Mouse (Mus musculus) midbrain, embryonic 10.5 days (tissue): ENCODE results near the gene Fbxw21. TPM values are rescaled to one million over a fixed set of nuclear protein-coding genes. Genes with fewer than 3 reads are reported as not detected.
A peak's percentile ranks its signal among the peaks of the same experiment; 100 is the strongest.

Experiments used
- DNase-seq: peaks from one replicate; pipeline ENCODE4 v3.0.0-alpha.2; 2017; ENCODE audit warnings: low spot score
- H3K27ac ChIP-seq: fragments of 300-500 bp; sonication (generic); replicated peaks from 2 replicates; pipeline ENCODE4 v1.5.1; 2016; ENCODE audit warnings: mild to moderate bottlenecking
- H3K27me3 ChIP-seq: fragments of 300-500 bp; sonication (generic); 2 replicates; pipeline ENCODE4 v1.6.1; 2016; ENCODE audit warnings: low read depth, mild to moderate bottlenecking; ENCODE audit not compliant: poor library complexity, severe bottlenecking
- H3K36me3 ChIP-seq: fragments of 300-500 bp; sonication (generic); 2 replicates; pipeline ENCODE4 v1.6.1; 2016; ENCODE audit warnings: mild to moderate bottlenecking, moderate library complexity
- H3K4me1 ChIP-seq: fragments of 300-500 bp; sonication (generic); 2 replicates; pipeline ENCODE4 v1.6.1; 2016
- H3K4me3 ChIP-seq: fragments of 300-500 bp; sonication (generic); 2 replicates; pipeline ENCODE4 v1.5.1; 2016; ENCODE audit warnings: mild to moderate bottlenecking, moderate library complexity
- H3K9me3 ChIP-seq: fragments of 300-500 bp; sonication (generic); replicated peaks from 2 replicates; pipeline ENCODE4 v1.6.1; 2016; ENCODE audit warnings: mild to moderate bottlenecking
- WGBS: fragments of 180-500 bp; shearing (Covaris S2); methylation state at CpG from one replicate; pipeline ENCODE4 v1.1.7; 2016; 5-methylcytosine and 5-hydroxymethylcytosine counted together
- polyA plus RNA-seq: library from polyadenylated mRNA; unstranded; fragments of >200 nt; fragmentation: Nextera tagmentation; extraction: Ambion mirVana; gene quantifications from 2 replicates; pipeline ENCODE4 v1.2.1, GENCODE M21; 2016

Fbxw21 gene
- polyA plus RNA-seq, 1 experiment from 2014 or later, result not detected

DNA sequence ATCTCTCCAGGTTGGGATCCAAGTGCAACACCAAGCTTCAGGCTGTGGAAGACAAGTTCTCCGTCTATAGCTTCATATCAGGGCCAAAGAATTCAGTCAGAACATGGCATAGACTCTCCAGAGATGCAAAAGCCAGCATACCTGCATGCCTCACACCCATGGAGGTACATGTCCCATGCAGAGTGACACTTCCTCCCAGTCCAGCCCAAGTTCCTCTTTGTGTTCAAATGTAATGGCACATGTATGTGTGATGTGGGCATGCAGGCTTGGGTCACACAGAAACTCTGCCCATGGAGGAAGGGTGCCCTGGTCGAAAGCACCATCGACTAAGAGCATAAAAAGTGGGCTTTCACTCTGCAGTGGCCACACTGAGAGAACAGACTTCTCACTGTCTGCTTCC, 37.7 kb downstream of the Fbxw21 start:
- Histone ChIP-seq H3K4me1 (no peaks in the 10 kb centered on the region), H3K36me3 (peaks cover 15% of the 10 kb centered on the region), H3K27me3 (no peaks in the 10 kb centered on the region), H3K9me3 (no peaks in the 10 kb centered on the region), H3K4me3 (no peak overlapping the region), H3K27ac (no peak overlapping the region)
- no peak for DNase-seq
- WGBS, result 73% methylated on average over 3 of the region's 3 CpGs

DNA sequence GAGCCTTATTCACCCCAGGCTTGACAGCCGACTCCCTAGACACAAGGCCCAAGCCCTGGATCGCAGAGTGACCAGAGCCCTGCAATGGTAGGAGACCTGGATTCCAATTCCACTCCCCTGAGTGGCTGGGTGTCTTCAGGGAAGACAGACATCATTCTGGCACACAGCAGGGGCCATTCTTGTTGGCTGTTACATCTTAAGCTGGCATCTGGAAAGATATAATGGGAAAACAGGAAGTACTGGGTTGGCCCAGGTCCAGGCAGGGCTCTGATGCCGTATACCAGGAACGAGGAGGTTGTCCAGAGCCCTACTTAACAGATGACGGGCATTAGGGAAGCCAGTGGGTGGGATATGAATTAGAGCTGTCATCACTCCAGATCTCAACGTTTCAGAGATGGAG, 38.6 kb downstream of the Fbxw21 start:
- Histone ChIP-seq H3K9me3 (no peaks in the 10 kb centered on the region), H3K27ac (no peak overlapping the region), H3K4me1 (no peaks in the 10 kb centered on the region), H3K27me3 (no peaks in the 10 kb centered on the region), H3K4me3 (no peak overlapping the region), H3K36me3 (peaks cover 24% of the 10 kb centered on the region)
- WGBS, result 76% methylated on average over 6 of the region's 6 CpGs
- no peak for DNase-seq

DNA sequence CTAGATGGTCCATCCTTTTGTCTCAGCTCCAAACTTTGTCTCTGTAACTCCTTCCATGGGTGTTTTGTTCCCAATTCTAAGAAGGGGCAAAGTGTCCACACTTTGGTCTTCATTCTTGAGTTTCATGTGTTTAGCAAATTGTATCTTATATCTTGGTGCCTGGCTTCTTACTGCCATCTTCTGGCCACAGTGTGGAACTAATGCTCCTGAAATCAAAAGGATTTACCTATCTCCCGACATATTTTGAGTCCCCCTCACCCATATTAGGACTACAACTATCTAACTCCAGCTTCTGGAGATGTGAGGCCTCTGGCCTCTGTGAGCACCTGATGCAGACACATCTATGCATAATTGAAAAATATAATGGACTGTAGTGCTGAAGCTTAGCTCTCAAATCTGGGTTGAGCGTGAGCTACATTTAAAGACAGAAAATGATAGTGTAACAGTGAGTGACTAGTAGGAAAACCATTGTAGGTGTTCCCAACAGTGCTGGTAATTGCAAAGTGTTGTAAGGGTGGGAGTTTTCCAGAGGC, 39.2 kb downstream of the Fbxw21 start:
- DNase-seq, result peak; percentile 21
- Histone ChIP-seq H3K4me3 (no peak overlapping the region), H3K27ac (no peak overlapping the region), H3K36me3 (peaks cover 30% of the 10 kb centered on the region), H3K27me3 (no peaks in the 10 kb centered on the region), H3K9me3 (no peaks in the 10 kb centered on the region), H3K4me1 (no peaks in the 10 kb centered on the region)
- WGBS, result 45% methylated on average over 2 of the region's 2 CpGs

DNA sequence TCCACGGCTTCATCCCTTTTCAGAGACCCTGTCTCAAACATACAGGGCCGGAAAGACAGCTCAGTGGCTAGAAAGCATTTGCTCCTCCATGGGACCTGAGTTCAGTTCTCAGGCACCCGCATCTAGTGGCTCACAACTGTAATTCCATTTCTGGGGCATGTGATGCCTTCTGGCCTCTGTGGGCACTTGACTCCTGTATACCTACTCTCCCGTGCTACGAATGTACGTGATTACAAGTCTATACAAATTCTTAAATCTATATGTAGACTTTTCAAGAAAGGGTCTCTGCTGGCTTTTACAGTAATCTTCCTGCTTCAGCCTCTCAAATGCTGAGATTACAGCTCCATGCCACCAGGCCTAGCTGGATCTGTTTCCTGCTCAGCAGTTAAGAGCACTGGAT, 40.9 kb downstream of the Fbxw21 start:
- WGBS, result 90% methylated on average over 6 of the region's 6 CpGs

DNA sequence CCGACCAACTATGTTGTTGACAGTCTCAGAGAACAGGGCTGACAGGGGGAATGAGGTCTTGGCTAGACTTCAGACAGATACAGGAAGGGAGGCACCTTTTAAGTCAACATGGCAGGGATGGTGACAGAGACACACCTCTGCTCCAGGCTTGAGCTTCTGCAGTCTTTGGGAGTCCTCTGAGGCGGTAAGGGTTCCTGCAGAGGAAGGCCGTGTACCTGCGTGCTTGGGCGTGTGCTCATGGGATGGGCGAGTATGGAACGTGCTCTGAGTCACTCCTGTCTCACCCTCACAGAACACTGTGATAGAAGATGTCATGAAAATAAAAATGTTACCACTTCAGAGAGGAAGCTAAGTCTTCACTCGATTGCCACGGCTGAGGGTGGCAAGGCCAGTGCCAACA, 42.3 kb downstream of the Fbxw21 start:
- Histone ChIP-seq H3K27ac (no peak overlapping the region), H3K4me3 (no peak overlapping the region), H3K4me1 (no peaks in the 10 kb centered on the region), H3K9me3 (no peaks in the 10 kb centered on the region), H3K27me3 (no peaks in the 10 kb centered on the region), H3K36me3 (peaks cover 61% of the 10 kb centered on the region)
- WGBS, result 93% methylated on average over 9 of the region's 9 CpGs
- DNase-seq, result no peak

More for the DNA sequence above, 40.9 kb downstream of the Fbxw21 start:
- Histone ChIP-seq H3K36me3 (peaks cover 47% of the 10 kb centered on the region), H3K9me3 (no peaks in the 10 kb centered on the region), H3K27me3 (no peaks in the 10 kb centered on the region), H3K4me1 (no peaks in the 10 kb centered on the region), H3K27ac (no peak overlapping the region), H3K4me3 (no peak overlapping the region)
- peak; percentile 11 for DNase-seq

DNA sequence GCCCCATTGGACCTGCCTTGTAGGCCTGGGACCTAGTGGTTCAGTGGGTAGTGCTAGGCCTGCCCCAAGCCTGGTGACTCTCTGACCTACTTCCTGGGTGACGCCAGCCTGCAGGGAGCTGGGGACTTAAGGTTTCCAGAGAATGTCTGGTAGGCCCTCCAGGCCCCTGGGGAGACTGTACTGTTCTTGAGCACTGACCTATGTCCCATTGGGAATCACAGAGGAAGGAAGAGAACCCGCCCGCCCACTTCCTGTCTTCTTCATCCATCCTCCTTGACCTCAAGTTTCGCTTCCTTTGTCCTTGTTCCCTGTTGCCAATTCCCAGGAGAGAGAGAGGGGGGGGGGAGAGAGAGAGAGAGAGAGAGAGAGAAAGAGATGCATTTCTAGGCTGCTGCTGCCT, 43.7 kb downstream of the Fbxw21 start:
- no peaks in the 10 kb centered on the region for H3K4me1 ChIP-seq
- DNase-seq, result peak; percentile 10
- peaks cover 75% of the 10 kb centered on the region for H3K36me3 ChIP-seq
- 78% methylated on average over 4 of the region's 4 CpGs for WGBS
- H3K27me3 ChIP-seq, result no peaks in the 10 kb centered on the region
- H3K4me3 ChIP-seq, result no peak overlapping the region
- no peak overlapping the region for H3K27ac ChIP-seq
- H3K9me3 ChIP-seq, result no peaks in the 10 kb centered on the region

DNA sequence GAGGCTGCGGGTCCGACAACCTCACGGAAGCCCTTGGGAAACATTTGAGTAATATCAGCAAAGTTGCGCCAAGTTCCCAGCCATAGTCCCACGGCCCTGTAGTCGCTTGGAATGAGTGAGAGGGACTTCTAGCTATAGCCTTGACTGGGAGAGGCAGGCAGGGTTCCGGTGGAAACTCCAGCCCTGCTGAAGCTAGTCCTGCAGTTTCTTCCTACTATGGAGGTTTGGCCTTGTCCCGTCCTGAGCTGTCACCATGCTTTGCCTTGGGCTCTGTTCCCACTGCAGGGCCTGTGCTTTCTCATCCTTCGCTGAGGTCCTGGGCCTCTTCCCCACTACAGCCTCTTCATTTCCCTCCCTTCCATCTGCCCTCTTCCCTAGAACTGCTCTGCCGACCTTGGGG, 45.6 kb downstream of the Fbxw21 start:
- no peak overlapping the region for H3K4me3 ChIP-seq
- peaks cover 94% of the 10 kb centered on the region for H3K36me3 ChIP-seq
- no peaks in the 10 kb centered on the region for H3K4me1 ChIP-seq
- no peak overlapping the region for H3K27ac ChIP-seq
- no peaks in the 10 kb centered on the region for H3K9me3 ChIP-seq
- WGBS, result 95% methylated on average over 10 of the region's 10 CpGs
- H3K27me3 ChIP-seq, result no peaks in the 10 kb centered on the region
- DNase-seq, result no peak

DNA sequence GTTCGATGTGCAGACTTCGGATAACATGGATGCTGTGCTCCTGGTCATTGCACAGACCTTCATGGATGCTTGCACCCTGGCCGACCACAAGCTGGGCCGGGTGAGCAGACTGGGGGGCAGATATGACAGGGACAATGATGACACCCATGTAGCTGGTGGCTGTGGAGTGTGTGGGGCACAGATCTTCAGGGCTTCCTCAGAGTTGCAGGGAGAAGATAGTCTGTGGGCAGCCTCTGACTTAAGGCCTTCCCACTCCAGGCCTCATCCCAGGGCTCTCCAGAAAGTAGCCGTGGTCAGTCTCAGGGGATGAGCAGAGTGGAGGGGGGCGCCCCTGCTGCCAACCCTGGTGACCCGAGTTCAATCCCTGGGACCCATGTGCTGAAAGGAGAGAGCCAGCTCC, 47.0 kb downstream of the Fbxw21 start:
- DNase-seq, result no peak
- H3K36me3 ChIP-seq, result peaks cover 100% of the 10 kb centered on the region

DNA sequence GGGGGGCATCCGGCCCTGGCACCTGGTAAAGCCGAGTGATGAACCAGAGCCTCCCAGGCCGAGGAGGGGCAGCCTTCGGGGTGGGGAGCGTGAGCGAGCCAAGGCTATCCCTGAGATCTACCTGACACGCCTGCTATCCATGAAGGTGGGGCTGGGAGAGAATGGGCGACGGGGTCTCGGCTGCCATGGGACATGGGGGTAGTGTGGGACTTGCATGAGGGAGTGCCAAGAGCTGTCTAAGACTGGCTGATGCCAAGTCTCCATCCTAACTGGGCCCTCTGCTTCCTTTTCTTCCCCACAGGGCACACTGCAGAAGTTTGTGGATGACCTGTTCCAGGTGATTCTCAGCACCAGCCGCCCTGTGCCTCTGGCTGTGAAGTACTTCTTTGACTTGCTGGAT, 47.6 kb downstream of the Fbxw21 start:
- DNase-seq, result no peak
- Histone ChIP-seq H3K27me3 (no peaks in the 10 kb centered on the region), H3K4me3 (no peak overlapping the region), H3K36me3 (peaks cover 100% of the 10 kb centered on the region), H3K4me1 (no peaks in the 10 kb centered on the region), H3K9me3 (no peaks in the 10 kb centered on the region), H3K27ac (no peak overlapping the region)
- 93% methylated on average over 11 of the region's 11 CpGs for WGBS

More for the DNA sequence above, 47.0 kb downstream of the Fbxw21 start:
- no peaks in the 10 kb centered on the region for H3K4me1 ChIP-seq
- H3K4me3 ChIP-seq, result no peak overlapping the region
- no peaks in the 10 kb centered on the region for H3K27me3 ChIP-seq
- no peaks in the 10 kb centered on the region for H3K9me3 ChIP-seq
- WGBS, result 88% methylated on average over 7 of the region's 7 CpGs
- no peak overlapping the region for H3K27ac ChIP-seq

DNA sequence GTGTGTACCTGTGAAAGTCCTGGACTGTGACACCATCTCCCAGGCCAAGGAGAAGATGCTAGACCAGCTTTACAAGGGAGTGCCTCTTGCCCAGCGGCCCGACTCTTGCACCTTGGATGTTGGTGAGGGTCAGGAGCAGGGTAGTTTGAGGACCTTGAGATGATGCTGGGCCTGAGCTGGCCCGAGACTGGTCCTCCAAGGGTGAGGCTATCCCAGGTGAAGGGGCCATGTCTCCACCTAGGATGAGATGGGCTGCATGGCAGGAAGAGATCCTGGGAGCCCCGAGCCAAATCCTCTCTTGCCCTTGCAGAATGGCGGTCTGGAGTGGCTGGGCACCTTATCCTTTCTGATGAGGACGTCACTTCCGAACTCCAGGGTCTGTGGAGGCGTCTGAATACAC, 48.5 kb downstream of the Fbxw21 start:
- peaks cover 100% of the 10 kb centered on the region for H3K36me3 ChIP-seq
- no peaks in the 10 kb centered on the region for H3K9me3 ChIP-seq
- H3K4me3 ChIP-seq, result no peak overlapping the region
- 90% methylated on average over 8 of the region's 8 CpGs for WGBS
- no peak overlapping the region for H3K27ac ChIP-seq
- H3K4me1 ChIP-seq, result no peaks in the 10 kb centered on the region
- no peak for DNase-seq
- H3K27me3 ChIP-seq, result no peaks in the 10 kb centered on the region

DNA sequence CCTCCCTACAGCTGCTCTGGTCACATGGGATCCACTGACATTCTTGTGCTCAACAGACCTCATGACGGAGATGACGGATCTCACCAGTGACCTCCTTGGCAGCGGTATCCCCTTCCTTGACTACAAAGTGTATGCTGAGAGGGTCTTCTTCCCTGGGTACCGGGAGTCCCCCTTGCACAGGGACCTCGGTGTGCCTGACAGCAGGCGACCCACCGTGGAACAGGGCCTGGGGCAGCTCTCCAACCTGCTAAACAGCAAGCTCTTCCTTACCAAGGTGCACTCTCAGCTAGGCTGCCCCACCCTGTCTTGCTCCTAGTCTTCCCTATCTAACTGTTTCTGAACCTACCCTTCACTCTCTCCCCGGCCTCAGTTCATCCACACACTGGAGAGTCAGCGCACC, 50.2 kb downstream of the Fbxw21 start:
- no peaks in the 10 kb centered on the region for H3K27me3 ChIP-seq
- H3K27ac ChIP-seq, result no peak overlapping the region
- H3K36me3 ChIP-seq, result peaks cover 100% of the 10 kb centered on the region
- 98% methylated on average over 9 of the region's 9 CpGs for WGBS
- no peaks in the 10 kb centered on the region for H3K4me1 ChIP-seq
- H3K4me3 ChIP-seq, result no peak overlapping the region
- H3K9me3 ChIP-seq, result no peaks in the 10 kb centered on the region
- no peak for DNase-seq

DNA sequence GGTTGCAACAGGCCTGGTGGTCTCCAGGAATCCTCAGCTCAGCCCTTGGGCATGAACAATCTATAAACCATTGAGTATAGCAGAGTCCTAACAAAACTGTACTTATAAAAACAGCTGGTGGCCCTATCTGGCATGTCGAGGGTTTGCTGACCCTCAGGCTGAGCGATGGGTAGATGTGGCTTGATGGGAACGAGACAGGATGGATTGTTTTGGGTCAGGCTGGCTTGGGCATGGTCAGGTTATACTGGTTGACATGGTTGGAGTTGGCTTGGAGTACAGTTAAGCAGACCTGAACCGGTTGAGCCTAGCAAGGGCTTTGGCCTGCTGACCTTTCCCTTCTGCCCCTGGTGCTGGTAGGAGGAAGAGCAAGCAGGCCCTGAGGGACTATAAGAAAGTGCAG, 50.7 kb downstream of the Fbxw21 start:
- Histone ChIP-seq H3K36me3 (peaks cover 100% of the 10 kb centered on the region), H3K27ac (no peak overlapping the region), H3K9me3 (no peaks in the 10 kb centered on the region), H3K4me3 (no peak overlapping the region), H3K27me3 (no peaks in the 10 kb centered on the region), H3K4me1 (no peaks in the 10 kb centered on the region)
- DNase-seq, result no peak
- 92% methylated on average over 4 of the region's 4 CpGs for WGBS

DNA sequence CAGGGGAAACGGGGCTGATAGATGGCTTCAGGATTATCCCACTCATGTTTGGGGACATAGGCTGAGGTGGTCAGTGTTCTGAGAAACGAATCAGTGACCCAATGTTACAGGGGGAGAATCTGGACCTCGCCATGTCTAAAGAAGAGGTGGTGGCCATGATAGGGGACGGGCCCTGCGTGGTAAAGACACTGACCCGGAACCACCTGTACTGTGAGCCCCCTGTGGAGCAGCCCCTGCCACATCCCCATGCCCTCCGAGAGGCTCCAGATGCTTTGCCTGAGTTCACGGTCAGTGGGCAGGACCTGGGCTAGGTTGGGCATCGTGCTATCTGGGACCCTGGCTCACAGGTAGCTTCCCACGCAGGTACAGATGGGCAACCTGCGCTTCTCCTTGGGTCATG, 51.6 kb downstream of the Fbxw21 start:
- Histone ChIP-seq H3K4me3 (no peak overlapping the region), H3K4me1 (no peaks in the 10 kb centered on the region), H3K27me3 (no peaks in the 10 kb centered on the region), H3K9me3 (no peaks in the 10 kb centered on the region), H3K36me3 (peaks cover 100% of the 10 kb centered on the region), H3K27ac (no peak overlapping the region)
- 94% methylated on average over 11 of the region's 11 CpGs for WGBS
- DNase-seq, result no peak

DNA sequence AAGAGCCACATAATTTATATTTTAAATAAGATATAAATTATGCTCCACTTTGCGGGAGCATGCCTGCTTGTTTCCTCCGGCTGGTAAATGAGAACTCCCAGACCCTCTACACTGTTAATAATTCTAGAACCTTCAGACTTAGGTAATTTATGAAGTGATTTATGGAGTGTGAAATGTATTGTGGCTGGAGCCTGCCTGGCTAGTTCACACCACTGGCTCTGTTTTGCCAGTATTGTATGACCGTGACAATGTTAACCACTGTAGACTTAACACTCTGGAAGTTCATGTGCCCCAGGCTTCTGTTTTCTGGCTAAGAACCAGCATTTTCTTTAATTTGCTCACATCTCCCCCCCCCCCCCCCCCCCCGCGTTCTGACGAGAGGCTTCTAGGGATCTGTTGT, 54.5 kb downstream of the Fbxw21 start:
- Histone ChIP-seq H3K9me3 (no peaks in the 10 kb centered on the region), H3K27ac (no peak overlapping the region), H3K4me3 (no peak overlapping the region), H3K36me3 (peaks cover 100% of the 10 kb centered on the region), H3K4me1 (peaks cover 8% of the 10 kb centered on the region; the same call in 1 of the 2 replicates), H3K27me3 (no peaks in the 10 kb centered on the region)
- WGBS, result 94% methylated on average over 5 of the region's 6 CpGs
- no peak for DNase-seq
